21 mouse cellular contexts compared by ENCODE assay signal in genomic region chr10:111686585-111686984, GRCm38 (mm10).
DNase-seq lines count a peak whose midpoint lies in the region; ATAC-seq and TF ChIP-seq lines count a peak whose summit lies in the region.
"Had no signal": no experiment of that assay in that cellular context is flagged by ENCODE, and none has a peak within 500 bp of the region (broad histone marks: within the 10 kb centered on the region; RNA-seq: fewer than 3 reads in every experiment).

No protein-coding gene starts in this region.

- ATAC-seq in intestine, embryonic 14.5 days (replicated peaks; ENCODE audit: low FRiP score, low TSS enrichment, low read depth): no peak
- ATAC-seq in intestine, postnatal 0 days: no peak
- peak; percentile 53 for ATAC-seq in forebrain, embryonic 15.5 days (replicated peaks)
- ATAC-seq in hindbrain, embryonic 16.5 days: peak; percentile 89
- ATAC-seq in neural tube, embryonic 15.5 days (ENCODE audit: low FRiP score): peak; percentile 78
- no peak for ATAC-seq in megakaryocyte progenitor cell, adult 5-6 weeks (replicated peaks; ENCODE audit: poor library complexity)

- no peak overlapping the region for H3K4me2 ChIP-seq in intestine, embryonic 14.5 days (ENCODE audit: low read length)
- no peak overlapping the region for H3K4me2 ChIP-seq in intestine, postnatal 0 days (replicated peaks; ENCODE audit: low read depth)
- H3K4me2 ChIP-seq in forebrain, embryonic 15.5 days (replicated peaks): no peak overlapping the region
- no peak overlapping the region for H3K4me2 ChIP-seq in hindbrain, embryonic 16.5 days (ENCODE audit: low read length)
- no peak overlapping the region for H3K4me2 ChIP-seq in neural tube, embryonic 15.5 days
- H3K4me2 ChIP-seq: embryonic facial prominence, embryonic 13.5 days; heart, embryonic 15.5 days; liver, embryonic 11.5 days had no signal

- H3K9me3 ChIP-seq in intestine, embryonic 14.5 days (ENCODE audit: control insufficient read depth, low read length): no peaks in the 10 kb centered on the region
- H3K9me3 ChIP-seq in intestine, postnatal 0 days (ENCODE audit: control insufficient read depth): no peaks in the 10 kb centered on the region
- H3K9me3 ChIP-seq in forebrain, embryonic 15.5 days: no peaks in the 10 kb centered on the region
- no peaks in the 10 kb centered on the region for H3K9me3 ChIP-seq in hindbrain, embryonic 16.5 days (ENCODE audit: control insufficient read depth, low read length)
- H3K9me3 ChIP-seq in neural tube, embryonic 15.5 days (replicated peaks): no peaks in the 10 kb centered on the region
- H3K9me3 ChIP-seq: embryonic facial prominence, embryonic 13.5 days; heart, embryonic 15.5 days; limb, embryonic 10.5 days had no signal

- no peak overlapping the region for H3K27ac ChIP-seq in intestine, embryonic 14.5 days (ENCODE audit: low read depth)
- no peak overlapping the region for H3K27ac ChIP-seq in intestine, postnatal 0 days (ENCODE audit: low read depth, low read length)
- no peak overlapping the region for H3K27ac ChIP-seq in forebrain, embryonic 15.5 days (replicated peaks)
- H3K27ac ChIP-seq in hindbrain, embryonic 16.5 days (ENCODE audit: low read depth, low read length): no peak overlapping the region
- H3K27ac ChIP-seq in neural tube, embryonic 15.5 days (replicated peaks): no peak overlapping the region
- H3K27ac ChIP-seq: embryonic facial prominence, embryonic 13.5 days; gastrocnemius, adult 2 months; heart, embryonic 15.5 days; limb, embryonic 10.5 days; macrophage; stomach, postnatal 0 days had no signal

- H3K4me3 ChIP-seq in intestine, embryonic 14.5 days (ENCODE audit: low read depth, low read length): no peak overlapping the region
- no peak overlapping the region for H3K4me3 ChIP-seq in intestine, postnatal 0 days (ENCODE audit: low read depth, low read length)
- H3K4me3 ChIP-seq in forebrain, embryonic 15.5 days: no peak overlapping the region
- H3K4me3 ChIP-seq in hindbrain, embryonic 16.5 days (ENCODE audit: low read length): no peak overlapping the region
- H3K4me3 ChIP-seq in neural tube, embryonic 15.5 days (replicated peaks): no peak overlapping the region
- H3K4me3 ChIP-seq: embryonic facial prominence, embryonic 13.5 days; gastrocnemius, adult 2 months; heart, embryonic 15.5 days; limb, embryonic 10.5 days had no signal

- no peak for TF ChIP-seq CTCF in intestine, postnatal 0 days (IDR thresholded peaks at IDR 0.05; ENCODE audit: low read depth)

- peak; percentile 41 for DNase-seq in intestine, embryonic 14.5 days (ENCODE audit: low spot score)
- DNase-seq in spleen, adult 12 weeks (ENCODE audit: low spot score): no peak
- DNase-seq: adrenal gland, postnatal 36 days; cerebellum, adult 9-10 months; gastrocnemius, adult 2 months; heart, adult 18-20 months; kidney, adult 9 months; kidney, postnatal 4 days; lung, adult 2 months; right cerebral cortex, postnatal 25 days had no signal

- H3K36me3 ChIP-seq in intestine, embryonic 14.5 days (ENCODE audit: control insufficient read depth, insufficient read depth, low read length): no peaks in the 10 kb centered on the region
- no peaks in the 10 kb centered on the region for H3K36me3 ChIP-seq in intestine, postnatal 0 days (ENCODE audit: control insufficient read depth, insufficient read depth)
- no peaks in the 10 kb centered on the region for H3K36me3 ChIP-seq in forebrain, embryonic 15.5 days
- no peaks in the 10 kb centered on the region for H3K36me3 ChIP-seq in hindbrain, embryonic 16.5 days (ENCODE audit: control insufficient read depth, insufficient read depth, low read length)
- no peaks in the 10 kb centered on the region for H3K36me3 ChIP-seq in neural tube, embryonic 15.5 days
- H3K36me3 ChIP-seq: embryonic facial prominence, embryonic 13.5 days; heart, embryonic 15.5 days; limb, embryonic 10.5 days had no signal

- no peaks in the 10 kb centered on the region for H3K27me3 ChIP-seq in intestine, embryonic 14.5 days (replicated peaks; ENCODE audit: control insufficient read depth, insufficient read depth, low read length)
- no peaks in the 10 kb centered on the region for H3K27me3 ChIP-seq in intestine, postnatal 0 days (replicated peaks; ENCODE audit: control insufficient read depth, insufficient read depth, low read length)
- no peaks in the 10 kb centered on the region for H3K27me3 ChIP-seq in forebrain, embryonic 15.5 days
- no peaks in the 10 kb centered on the region for H3K27me3 ChIP-seq in hindbrain, embryonic 16.5 days (replicated peaks; ENCODE audit: control insufficient read depth, insufficient read depth, low read length)
- no peaks in the 10 kb centered on the region for H3K27me3 ChIP-seq in neural tube, embryonic 15.5 days (replicated peaks)
- H3K27me3 ChIP-seq: embryonic facial prominence, embryonic 13.5 days; heart, embryonic 15.5 days had no signal

- WGBS in intestine, embryonic 14.5 days: 55% methylated on average over 5 of the region's 5 CpGs
- 61% methylated on average over 5 of the region's 5 CpGs for WGBS in intestine, postnatal 0 days
- WGBS in forebrain, embryonic 15.5 days: 8% methylated on average over 5 of the region's 5 CpGs
- 25% methylated on average over 5 of the region's 5 CpGs for WGBS in hindbrain, embryonic 16.5 days
- 24% methylated on average over 5 of the region's 5 CpGs for WGBS in neural tube, embryonic 15.5 days

- no peak overlapping the region for H3K9ac ChIP-seq in intestine, embryonic 14.5 days (ENCODE audit: low read length)
- H3K9ac ChIP-seq in intestine, postnatal 0 days (ENCODE audit: low read depth, low read length): no peak overlapping the region
- no peak overlapping the region for H3K9ac ChIP-seq in forebrain, embryonic 15.5 days (replicated peaks)
- no peak overlapping the region for H3K9ac ChIP-seq in hindbrain, embryonic 16.5 days (ENCODE audit: low read depth, low read length)
- no peak overlapping the region for H3K9ac ChIP-seq in neural tube, embryonic 15.5 days (replicated peaks)
- H3K9ac ChIP-seq: embryonic facial prominence, embryonic 13.5 days; heart, embryonic 15.5 days had no signal

- peaks cover 17% of the 10 kb centered on the region for H3K4me1 ChIP-seq in intestine, embryonic 14.5 days (replicated peaks; ENCODE audit: control insufficient read depth, insufficient read depth, low read length)
- 0 out of 2 replicates have a peak, but pooled peaks cover 4% of the 10 kb centered on the region for H3K4me1 ChIP-seq in intestine, postnatal 0 days (replicated peaks; ENCODE audit: control insufficient read depth, insufficient read depth, low read length)
- H3K4me1 ChIP-seq in forebrain, embryonic 15.5 days: peaks cover 10% of the 10 kb centered on the region
- H3K4me1 ChIP-seq in hindbrain, embryonic 16.5 days (ENCODE audit: control insufficient read depth, insufficient read depth, low read depth, low read length): no peaks in the 10 kb centered on the region
- H3K4me1 ChIP-seq in neural tube, embryonic 15.5 days: peaks cover 10% of the 10 kb centered on the region
- H3K4me1 ChIP-seq: embryonic facial prominence, embryonic 13.5 days; heart, embryonic 15.5 days had no signal

Comparison
In these comparisons a context has a peak if more than half of its experiments do, and no peak if none do; other contexts are left out.
1. ATAC-seq: peak in forebrain, embryonic 15.5 days (single experiment), hindbrain, embryonic 16.5 days (single experiment) and neural tube, embryonic 15.5 days (single experiment); none in intestine, embryonic 14.5 days (single experiment), intestine, postnatal 0 days (single experiment) and megakaryocyte progenitor cell, adult 5-6 weeks (single experiment).